Mouse (Mus musculus) MN1 (cell line): ENCODE results near the gene Pou4f2.

ENCODE experiments used
- DNase-seq: peaks from one replicate; pipeline ENCODE4 v3.0.0-alpha.2; 2016; ENCODE audit warnings: low spot score

Pou4f2 gene

GRCm38 (mm10) chr8:78419272-78419671, 17.2 kb downstream of the Pou4f2 start:
- no peak for DNase-seq

- DNase-seq: no peak
Measured at GRCm38 (mm10) chr8:78390756-78391155, 45.7 kb downstream of the Pou4f2 start.
